Mouse (Mus musculus): Measurements from ENCODE around the gene Panx1. TPM values are rescaled to one million over a fixed set of nuclear protein-coding genes. Genes with fewer than 3 reads are reported as not detected.
A peak's percentile ranks its signal among the peaks of the same experiment; 100 is the strongest.

Gene Panx1
- total RNA-seq (2021) = 10 to 100 TPM; 35.4 to 41.6 TPM

GRCm38 (mm10) chr9:15045084-15045669, at the start of gene Panx1:
Panx1 (minus strand) TSS chr9:15045478.
- DNase-seq (ENCODE audit: extremely low spot score in 1 of 2, low spot score in 1 of 2) = peak; percentile 52 to 60

DNA sequence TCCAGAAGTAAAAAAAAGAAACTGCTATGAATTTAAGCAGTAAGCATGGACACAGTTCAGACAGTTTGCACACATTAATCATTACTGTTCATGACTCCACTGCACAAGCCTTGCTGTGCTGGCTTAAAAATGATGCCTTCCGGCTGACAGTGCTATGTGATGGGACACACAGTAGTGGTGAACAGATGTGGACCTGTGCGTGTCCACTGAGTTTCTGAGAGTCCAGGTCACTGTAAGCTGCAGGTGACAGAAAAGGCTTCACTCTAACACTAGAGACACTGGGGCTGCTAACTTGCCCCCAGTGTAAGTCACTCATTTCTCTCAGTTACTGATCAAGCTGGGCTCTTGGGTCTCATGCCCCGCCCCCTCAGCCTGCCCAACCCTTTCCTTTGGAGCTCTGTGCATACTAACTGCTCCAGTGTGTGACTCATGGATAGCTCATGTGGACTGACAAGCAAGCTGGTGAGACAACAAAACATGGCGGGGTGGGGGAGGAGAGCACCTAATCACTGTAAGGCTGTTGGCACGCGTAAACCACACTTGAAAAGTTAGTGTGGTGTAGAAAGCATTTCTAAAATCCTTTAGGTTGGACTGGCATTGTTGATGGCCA, 23.5 kb upstream of the Panx1 start:
- DNase-seq (ENCODE audit: extremely low spot score in 1 of 2, low spot score in 1 of 2) = no peak

DNA sequence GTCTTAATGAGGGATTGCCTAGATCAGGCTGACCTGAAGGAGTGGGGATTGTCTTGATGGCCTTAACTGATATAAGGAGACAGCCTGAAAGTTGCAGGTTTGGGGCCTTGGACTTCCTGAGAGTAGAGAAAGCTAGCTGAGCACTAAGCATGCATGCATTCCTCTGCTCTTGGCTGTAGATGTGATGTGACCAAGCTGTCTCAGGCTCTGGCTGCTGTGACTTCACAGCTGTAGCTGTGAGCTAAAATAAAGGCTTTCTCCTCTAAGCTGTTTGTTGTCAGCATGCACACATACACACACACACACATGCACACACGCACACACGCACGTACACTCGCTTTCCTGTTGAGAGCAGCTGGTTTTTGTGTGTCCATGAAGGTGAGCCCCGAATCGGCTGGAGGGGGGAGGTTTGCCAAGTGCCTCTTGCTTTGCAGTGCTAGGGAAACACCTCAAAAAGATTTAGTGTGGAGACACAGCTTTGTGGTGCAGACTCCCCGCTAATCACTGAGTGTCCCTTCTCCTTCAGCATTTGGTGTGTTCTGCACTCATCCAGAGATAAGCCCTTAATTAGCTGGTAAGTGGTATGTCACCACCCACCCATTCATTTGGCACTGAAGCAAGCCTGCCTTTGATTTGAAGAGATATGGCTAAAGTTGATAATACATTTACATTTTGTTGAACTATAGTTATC, 22.9 kb upstream of the Panx1 start:
- DNase-seq (ENCODE audit: extremely low spot score in 1 of 2, low spot score in 1 of 2) = no peak

GRCm38 (mm10) chr9:15064176-15064575, 18.9 kb upstream of the Panx1 start:
- DNase-seq (ENCODE audit: extremely low spot score in 1 of 2, low spot score in 1 of 2) = no peak

DNA sequence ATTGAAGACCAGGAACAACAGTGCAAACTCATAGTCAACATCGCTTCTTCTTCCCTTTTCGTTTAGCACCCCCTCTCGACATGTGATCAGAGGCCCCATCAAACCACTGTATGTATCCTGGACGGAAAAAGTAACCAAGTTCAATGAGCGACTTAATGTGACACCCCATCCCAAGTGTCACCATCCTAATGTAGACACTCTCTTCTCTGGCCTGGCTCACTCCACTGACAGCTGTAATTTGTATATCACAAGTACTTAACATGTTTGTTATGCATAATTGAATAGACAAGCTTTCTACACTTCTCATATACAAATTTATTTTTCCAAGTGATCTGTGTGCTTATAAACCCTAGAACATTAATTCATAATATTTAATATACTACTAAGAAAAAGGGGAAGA, 15.6 kb upstream of the Panx1 start:
- DNase-seq (ENCODE audit: extremely low spot score in 1 of 2, low spot score in 1 of 2) = no peak

- DNase-seq (ENCODE audit: extremely low spot score in 1 of 2, low spot score in 1 of 2) = no peak
Observed at GRCm38 (mm10) chr9:15060026-15060425, 14.7 kb upstream of the Panx1 start.

GRCm38 (mm10) chr9:15045740-15046139, 462 bp upstream of the Panx1 start:
- no peak for DNase-seq (ENCODE audit: extremely low spot score in 1 of 2, low spot score in 1 of 2)

DNA sequence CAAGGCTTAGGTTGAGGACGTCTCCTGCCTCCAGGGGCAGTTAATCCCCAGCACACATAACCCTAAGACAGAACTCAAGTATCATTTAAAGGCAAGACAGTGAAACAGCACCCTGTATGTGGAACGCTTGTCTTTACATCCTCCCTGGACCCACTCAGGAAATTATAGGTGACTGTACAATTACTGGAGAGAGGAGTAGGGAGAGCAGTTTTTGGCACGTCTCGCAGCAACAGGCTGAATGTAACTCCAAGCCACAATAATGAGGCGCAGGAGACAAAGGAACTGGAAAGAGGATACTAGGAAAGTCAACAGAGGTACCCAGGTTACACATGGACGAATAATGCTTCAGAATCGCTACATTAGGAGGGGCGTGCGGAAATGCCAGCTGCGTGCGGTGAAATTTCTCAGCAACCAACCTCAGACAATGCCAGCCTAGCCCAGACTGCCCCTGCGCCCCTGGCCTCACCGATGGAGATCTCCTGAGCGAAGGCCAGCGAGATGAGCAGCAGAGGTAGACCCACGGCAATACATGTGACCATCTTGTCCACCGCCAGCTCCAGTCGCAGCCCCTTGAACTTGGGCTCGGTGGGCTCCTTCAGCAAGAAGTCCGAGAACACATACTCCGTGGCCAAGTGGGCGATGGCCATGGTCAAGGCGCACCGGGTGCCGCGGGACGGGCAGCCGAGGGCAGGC, 741 bp downstream of the Panx1 start:
- no peak for DNase-seq (ENCODE audit: extremely low spot score in 1 of 2, low spot score in 1 of 2)

DNA sequence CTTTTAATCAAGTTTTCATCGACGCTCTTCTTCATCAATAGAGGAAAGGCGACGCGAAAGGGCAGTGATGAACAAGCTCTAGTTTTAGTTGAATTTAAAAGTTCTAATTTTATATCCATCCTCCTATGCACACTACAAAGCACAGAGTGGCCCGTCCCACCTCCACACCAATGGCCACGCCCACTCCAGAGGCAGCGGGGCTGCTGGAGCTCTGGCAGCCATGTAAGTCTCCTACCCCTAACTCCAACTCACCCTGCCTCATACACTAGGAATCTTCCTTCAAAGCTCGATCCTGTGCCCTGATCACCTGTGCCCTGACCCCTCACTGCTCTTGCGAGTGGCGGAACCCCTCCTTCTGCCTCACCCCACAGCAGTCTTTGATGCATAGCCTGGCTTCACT, 3.7 kb downstream of the Panx1 start:
- DNase-seq (ENCODE audit: extremely low spot score in 1 of 2, low spot score in 1 of 2) = no peak

DNA sequence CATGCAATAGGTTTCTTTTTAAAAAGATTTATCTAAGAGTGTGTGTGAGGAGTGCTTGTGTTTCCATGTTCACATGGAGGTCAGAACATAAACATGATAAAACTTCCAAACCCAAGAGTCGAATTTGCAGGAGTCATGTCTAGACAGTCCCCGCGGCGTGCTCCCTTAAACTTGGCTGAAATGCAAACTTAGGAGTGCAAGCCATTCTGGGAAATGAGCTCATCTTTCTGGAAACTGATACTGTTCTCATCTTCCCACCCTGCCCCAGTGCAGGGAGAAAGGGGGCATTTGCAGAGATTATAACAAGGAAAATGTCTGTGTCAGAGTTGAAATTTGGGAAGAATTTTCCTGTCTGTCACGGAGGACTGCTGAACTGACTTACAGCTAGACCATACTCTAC, 5.4 kb downstream of the Panx1 start:
- DNase-seq (ENCODE audit: extremely low spot score in 1 of 2, low spot score in 1 of 2) = no peak

- no peak for DNase-seq (ENCODE audit: extremely low spot score in 1 of 2, low spot score in 1 of 2)
Observed at GRCm38 (mm10) chr9:15037704-15038103, 7.6 kb downstream of the Panx1 start.

DNA sequence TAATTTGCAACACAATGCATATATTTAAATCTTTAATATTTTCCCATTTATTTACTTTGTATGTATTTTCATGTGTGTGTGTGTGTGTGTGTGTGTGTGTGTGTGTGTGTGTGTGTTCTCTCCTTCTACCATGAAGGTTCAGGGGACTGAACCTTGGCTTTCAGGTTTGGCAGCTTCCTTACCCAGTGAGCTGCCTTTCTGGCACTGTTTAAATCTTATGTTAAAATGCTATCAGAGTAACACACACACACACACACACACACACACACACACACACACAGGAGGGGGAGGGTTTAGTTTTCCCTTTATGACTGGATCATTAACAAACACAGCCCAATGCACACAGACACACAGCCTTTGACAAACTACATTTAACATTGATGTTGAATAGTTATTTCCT, 8.0 kb downstream of the Panx1 start:
- no peak for DNase-seq (ENCODE audit: extremely low spot score in 1 of 2, low spot score in 1 of 2)

GRCm38 (mm10) chr9:15036807-15037206, 8.5 kb downstream of the Panx1 start:
- no peak for DNase-seq (ENCODE audit: extremely low spot score in 1 of 2, low spot score in 1 of 2)

- no peak for DNase-seq (ENCODE audit: extremely low spot score in 1 of 2, low spot score in 1 of 2)
Observed at GRCm38 (mm10) chr9:15036405-15036804, 8.9 kb downstream of the Panx1 start.

DNA sequence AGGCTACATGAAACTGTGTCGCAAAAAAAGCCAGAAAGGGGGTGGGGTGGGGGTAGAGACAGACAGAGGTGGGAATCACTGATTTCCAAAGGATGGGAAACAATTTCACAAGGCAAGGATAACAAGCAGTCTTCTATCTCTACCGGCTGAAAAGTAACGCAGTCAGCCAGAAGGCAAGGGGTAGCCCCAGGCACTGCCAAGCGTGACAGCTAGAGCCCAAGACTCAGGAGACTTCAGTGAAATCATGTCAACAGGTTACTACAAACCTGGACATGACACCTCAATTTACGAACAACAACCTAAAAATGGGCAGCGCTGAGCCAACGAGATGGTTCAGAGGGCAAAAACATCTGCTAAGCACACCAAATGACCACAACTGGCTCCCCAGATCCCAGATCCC, 9.3 kb downstream of the Panx1 start:
- no peak for DNase-seq (ENCODE audit: extremely low spot score in 1 of 2, low spot score in 1 of 2)

- no peak for DNase-seq (ENCODE audit: extremely low spot score in 1 of 2, low spot score in 1 of 2)
Observed at GRCm38 (mm10) chr9:15034546-15035273, 10.6 kb downstream of the Panx1 start.

GRCm38 (mm10) chr9:15033568-15034160, 11.6 kb downstream of the Panx1 start:
- DNase-seq (ENCODE audit: extremely low spot score in 1 of 2, low spot score in 1 of 2) = peak in 1 of 2 experiments; percentile 38

DNA sequence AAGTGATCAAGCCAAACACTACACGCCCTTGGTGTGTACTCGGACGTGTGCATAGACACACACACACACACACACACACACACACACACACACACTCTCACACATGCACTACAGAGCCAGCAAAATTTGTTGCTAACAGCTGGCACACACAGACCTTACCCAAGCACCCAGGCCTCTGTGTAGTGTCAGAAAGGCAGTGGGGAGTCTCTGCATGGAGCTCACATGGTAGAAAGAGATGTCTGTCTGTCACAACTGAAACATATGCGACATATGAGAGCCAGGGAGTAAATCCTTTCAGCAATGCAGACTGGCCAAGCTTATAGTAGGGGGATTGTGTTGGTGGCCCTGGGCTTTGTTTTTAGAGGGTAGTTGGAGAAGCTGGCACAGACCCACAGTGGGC, 12.5 kb downstream of the Panx1 start:
- DNase-seq (ENCODE audit: extremely low spot score in 1 of 2, low spot score in 1 of 2) = no peak

GRCm38 (mm10) chr9:15030771-15031170, 14.5 kb downstream of the Panx1 start:
- peak in 1 of 2 experiments; percentile 37 for DNase-seq (ENCODE audit: extremely low spot score in 1 of 2, low spot score in 1 of 2)

DNA sequence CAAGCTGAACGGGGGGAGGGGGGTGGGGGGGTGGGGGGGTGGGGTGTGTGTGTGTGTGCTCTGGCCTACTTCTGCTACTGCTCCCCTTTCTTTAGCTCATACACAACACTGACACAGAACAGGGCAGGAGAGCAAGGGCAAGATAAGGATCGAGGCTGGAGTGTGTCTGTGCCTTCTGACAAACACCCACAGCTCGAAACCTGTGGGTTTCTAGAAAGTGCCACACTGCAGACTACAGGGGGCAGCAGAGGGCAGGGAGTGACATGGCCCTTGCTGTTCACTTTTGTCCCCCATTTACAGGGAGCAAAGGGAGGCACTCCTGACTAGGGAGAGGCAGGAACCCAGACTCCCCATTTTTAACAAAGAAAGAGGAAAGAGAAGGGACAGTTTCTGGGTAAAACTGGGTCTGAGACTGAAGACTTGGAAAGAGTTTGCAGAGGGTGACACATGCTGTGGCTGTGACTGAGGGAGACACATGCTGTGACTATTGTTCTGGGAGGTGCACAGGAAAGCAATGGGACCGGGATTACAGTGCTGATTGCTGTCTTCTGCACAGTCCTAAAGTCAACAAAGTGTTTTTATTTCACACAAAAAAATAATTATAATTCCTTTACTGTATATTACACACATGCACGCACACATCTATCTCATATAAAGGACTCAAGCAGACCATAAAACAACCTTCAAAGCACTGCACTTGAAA, 16.1 kb downstream of the Panx1 start:
- peak in 1 of 2 experiments; percentile 68 for DNase-seq (ENCODE audit: extremely low spot score in 1 of 2, low spot score in 1 of 2)
